Mouse (Mus musculus) embryonic fibroblast, embryonic 13.5 days (primary cell): ENCODE measurements around the gene Cep95.

Experiments used
- CTCF ChIP-seq: IDR thresholded peaks from 2 replicates; pipeline ENCODE4 v1.5.1; 2011; ENCODE audit warnings: mild to moderate bottlenecking, control low read depth, low read length, moderate library complexity, borderline replicate concordance; ENCODE audit not compliant: insufficient read depth
- POLR2A ChIP-seq: IDR thresholded peaks from 2 replicates; pipeline ENCODE4 v1.6.1; 2011; ENCODE audit warnings: low read depth, mild to moderate bottlenecking, control low read depth, low read length, moderate library complexity

DNA sequence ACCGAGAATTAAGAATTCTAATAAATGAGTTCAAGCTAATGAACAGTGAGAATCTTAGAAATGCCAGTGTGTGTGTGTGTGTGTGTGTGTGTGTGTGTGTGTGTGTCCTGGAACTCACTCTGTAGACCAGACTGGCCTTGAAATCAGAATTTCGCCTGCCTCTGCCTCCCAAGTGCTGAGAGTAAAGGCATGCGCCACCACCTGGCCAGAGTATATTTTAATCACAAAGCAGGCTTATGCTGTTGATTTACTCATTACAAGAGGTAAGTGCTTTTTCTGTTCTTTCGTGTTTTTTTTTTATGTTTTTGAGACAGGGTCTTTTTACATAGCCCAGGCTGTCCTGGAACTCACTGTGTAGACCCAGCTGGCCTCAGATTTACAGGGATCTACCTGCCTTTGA lies 4.8 kb downstream of the Cep95 start:
- TF ChIP-seq CTCF (no peak), POLR2A (no peak)
